Mouse (Mus musculus) MEL (cell line): ENCODE measurements at regions not wholly inside any gene's neighbourhood (a gene's known extent, or its start where the extent isn't known, plus 50 kb on each side); places are given as distances from the start of the nearest gene placed in this dataset.

Source experiments
- DNase-seq: peaks from one replicate; pipeline ENCODE4 v3.0.0; 2011; ENCODE audit warnings: low read depth, low spot score
- H3K27ac ChIP-seq: 2 replicates; pipeline ENCODE4 v1.5.1; 2012; ENCODE audit warnings: low read depth, mild to moderate bottlenecking, control low read depth, low read length, moderate library complexity; ENCODE audit not compliant: control insufficient read depth
- H3K27me3 ChIP-seq, 2 experiments: fragments of 150-350 bp in 1 of 2; sonication (generic) in 1 of 2; 2 replicates each; pipeline ENCODE4 v1.6.1; 2012; ENCODE audit warnings: low read length in 2 of 2, mild to moderate bottlenecking in 2 of 2, improper control_type of control experiment in 1 of 2, moderate library complexity in 1 of 2; ENCODE audit not compliant: insufficient read depth in 2 of 2, control insufficient read depth in 1 of 2
- H3K36me3 ChIP-seq, 2 experiments: 2 replicates each; pipeline ENCODE4 v1.6.1; 2012 to 2014; ENCODE audit warnings: low read length in 2 of 2, improper control_type of control experiment in 1 of 2, inconsistent platforms in 1 of 2, mild to moderate bottlenecking in 1 of 2; ENCODE audit not compliant: insufficient read depth in 2 of 2, control insufficient read depth in 1 of 2
- H3K4me1 ChIP-seq, 2 experiments: fragments of 150-350 bp in 1 of 2; sonication (generic) in 1 of 2; 2 replicates each; pipeline ENCODE4 v1.6.1; 2012; ENCODE audit warnings: low read length in 2 of 2, improper control_type of control experiment in 1 of 2, mild to moderate bottlenecking in 1 of 2; ENCODE audit not compliant: insufficient read depth in 2 of 2, control insufficient read depth in 1 of 2
- H3K4me3 ChIP-seq, 2 experiments: fragments of 150-350 bp in 1 of 2; sonication (generic) in 1 of 2; 2 replicates each; pipeline ENCODE4 v1.5.1; 2012; ENCODE audit warnings: low read depth in 2 of 2, low read length in 2 of 2, mild to moderate bottlenecking in 2 of 2, moderate library complexity in 2 of 2, control low read depth in 1 of 2, improper control_type of control experiment in 1 of 2; ENCODE audit not compliant: control insufficient read depth in 1 of 2, insufficient read depth in 1 of 2
- H3K79me2 ChIP-seq: 2 replicates; pipeline ENCODE4 v1.6.1; 2012; ENCODE audit warnings: mild to moderate bottlenecking, low read length, moderate library complexity; ENCODE audit not compliant: control insufficient read depth, poor library complexity, insufficient read depth
- H3K9ac ChIP-seq: 2 replicates; pipeline ENCODE4 v1.6.1; 2012; ENCODE audit warnings: low read depth, mild to moderate bottlenecking, control low read depth, low read length, moderate library complexity; ENCODE audit not compliant: control insufficient read depth, poor library complexity, severe bottlenecking
- H3K9me3 ChIP-seq: fragments of 150-350 bp; sonication (generic); replicated peaks from 2 replicates; pipeline ENCODE4 v1.6.1; 2012; ENCODE audit warnings: mild to moderate bottlenecking, low read length, improper control_type of control experiment, moderate library complexity; ENCODE audit not compliant: insufficient read depth
- BHLHE40 ChIP-seq: IDR thresholded peaks from 2 replicates; pipeline ENCODE4 v1.6.1; 2012; ENCODE audit warnings: low read depth, mild to moderate bottlenecking, inconsistent platforms, low read length, improper control_type of control experiment, borderline replicate concordance
- CHD1 ChIP-seq: IDR thresholded peaks from 2 replicates; pipeline ENCODE4 v1.6.1; 2012; ENCODE audit warnings: low read depth, mild to moderate bottlenecking, inconsistent platforms, low read length, improper control_type of control experiment
- CTCF ChIP-seq, 3 experiments: IDR thresholded peaks in 2 of 3; conservative IDR thresholded peaks in 1 of 3; 2 replicates each; pipeline ENCODE4 v1.5.1; 2011 to 2012; ENCODE audit warnings: low read length in 3 of 3, low read depth in 2 of 3, mild to moderate bottlenecking in 2 of 3, improper control_type of control experiment in 1 of 3, inconsistent platforms in 1 of 3, mixed read lengths in 1 of 3, moderate library complexity in 1 of 3; ENCODE audit not compliant: control insufficient read depth in 1 of 3, insufficient read depth in 1 of 3, poor library complexity in 1 of 3, severe bottlenecking in 1 of 3
- ELF1 ChIP-seq: IDR thresholded peaks from 2 replicates; pipeline ENCODE4 v1.6.1; 2014; ENCODE audit warnings: low read depth, mild to moderate bottlenecking, inconsistent platforms, low read length, improper control_type of control experiment, moderate library complexity
- ETS1 ChIP-seq: IDR thresholded peaks from 2 replicates; pipeline ENCODE4 v1.6.1; 2012; ENCODE audit warnings: low read depth, mild to moderate bottlenecking, inconsistent platforms, low read length, improper control_type of control experiment, moderate library complexity
- GABPA ChIP-seq: IDR thresholded peaks from 2 replicates; pipeline ENCODE4 v1.6.1; 2012; ENCODE audit warnings: low read depth, mild to moderate bottlenecking, inconsistent platforms, low read length, improper control_type of control experiment, moderate library complexity
- HCFC1 ChIP-seq: IDR thresholded peaks from 2 replicates; pipeline ENCODE4 v1.6.1; 2012; ENCODE audit warnings: low read depth, mild to moderate bottlenecking, inconsistent platforms, low read length, improper control_type of control experiment, moderate library complexity
- KAT2A ChIP-seq: conservative IDR thresholded peaks from 2 replicates; pipeline ENCODE4 v1.6.1; 2012; ENCODE audit warnings: low read depth, low read length, improper control_type of control experiment, inconsistent platforms
- MAFK ChIP-seq: IDR thresholded peaks from 2 replicates; pipeline ENCODE4 v1.6.1; 2011; ENCODE audit warnings: low read depth, mild to moderate bottlenecking, low read length, improper control_type of control experiment, borderline replicate concordance
- NELFE ChIP-seq: IDR thresholded peaks from 2 replicates; pipeline ENCODE4 v1.6.1; 2011; ENCODE audit warnings: low read depth, low read length, improper control_type of control experiment
- NRF1 ChIP-seq: IDR thresholded peaks from 2 replicates; pipeline ENCODE4 v1.6.1; 2014; ENCODE audit warnings: low read depth, mild to moderate bottlenecking, inconsistent platforms, low read length, improper control_type of control experiment, moderate library complexity; ENCODE audit not compliant: poor library complexity, insufficient read depth, severe bottlenecking
- POLR2A ChIP-seq, 2 experiments: IDR thresholded peaks; 2 replicates each; pipeline ENCODE4 v1.6.1; 2011 to 2012; ENCODE audit warnings: low read length in 2 of 2, mild to moderate bottlenecking in 2 of 2, control low read depth in 1 of 2, improper control_type of control experiment in 1 of 2, low read depth in 1 of 2, moderate library complexity in 1 of 2; ENCODE audit not compliant: control insufficient read depth in 1 of 2, insufficient read depth in 1 of 2, poor library complexity in 1 of 2
- POLR2AphosphoS2 ChIP-seq: IDR thresholded peaks from 2 replicates; pipeline ENCODE4 v1.6.1; 2011; ENCODE audit warnings: low read length, improper control_type of control experiment
- RAD21 ChIP-seq: IDR thresholded peaks from 2 replicates; pipeline ENCODE4 v1.6.1; 2011; ENCODE audit warnings: mild to moderate bottlenecking, low read depth, low read length, improper control_type of control experiment
- RCOR1 ChIP-seq: IDR thresholded peaks from 2 replicates; pipeline ENCODE4 v1.6.1; 2012; ENCODE audit warnings: low read depth, mild to moderate bottlenecking, inconsistent platforms, low read length, improper control_type of control experiment
- SIN3A ChIP-seq: IDR thresholded peaks from 2 replicates; pipeline ENCODE4 v1.6.1; 2012; ENCODE audit warnings: low read length, improper control_type of control experiment, inconsistent platforms
- ZC3H11A ChIP-seq: IDR thresholded peaks from 2 replicates; pipeline ENCODE4 v1.6.1; 2012; ENCODE audit warnings: low read depth, mild to moderate bottlenecking, inconsistent platforms, low read length, improper control_type of control experiment
- ZKSCAN1 ChIP-seq: IDR thresholded peaks from 2 replicates; pipeline ENCODE4 v1.6.1; 2012; ENCODE audit warnings: low read depth, mild to moderate bottlenecking, inconsistent platforms, low read length, improper control_type of control experiment, moderate library complexity
- ZMIZ1 ChIP-seq: IDR thresholded peaks from 2 replicates; pipeline ENCODE4 v1.6.1; 2012; ENCODE audit warnings: low read depth, mild to moderate bottlenecking, inconsistent platforms, low read length, improper control_type of control experiment, moderate library complexity
- ZNF384 ChIP-seq: IDR thresholded peaks from 2 replicates; pipeline ENCODE4 v1.6.1; 2012; ENCODE audit warnings: low read depth, mild to moderate bottlenecking, inconsistent platforms, low read length, improper control_type of control experiment

DNA sequence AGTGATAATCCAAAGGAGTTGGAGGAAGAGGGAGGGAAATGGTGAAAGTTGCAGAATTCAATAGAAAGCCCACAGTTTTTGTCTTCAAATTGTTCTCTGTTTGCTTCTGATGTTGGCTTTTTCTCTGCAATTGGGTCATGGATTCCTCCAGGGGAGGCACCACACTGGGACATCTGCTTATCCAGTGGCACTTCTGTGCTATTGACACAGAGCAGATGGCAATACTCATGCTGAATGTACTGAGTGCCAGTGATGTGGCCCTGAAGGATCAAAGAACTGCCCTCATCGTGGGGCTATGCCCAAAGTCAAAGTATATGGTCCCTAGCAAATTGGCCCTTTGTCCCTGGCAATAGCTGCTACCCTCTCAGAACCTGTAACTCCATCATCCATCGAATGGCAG, 918.9 kb upstream of the Fam160b2 start:
- TF ChIP-seq CHD1: no peak
- TF ChIP-seq KAT2A: no peak
- TF ChIP-seq ZC3H11A: no peak
- no peak for TF ChIP-seq RAD21
- no peak for TF ChIP-seq ZNF384
- no peak for TF ChIP-seq HCFC1
- no peak for TF ChIP-seq ZKSCAN1
- TF ChIP-seq RCOR1: no peak
- TF ChIP-seq GABPA: no peak
- no peak for TF ChIP-seq ELF1
- TF ChIP-seq ETS1: no peak
- no peak for TF ChIP-seq BHLHE40
- no peak for TF ChIP-seq POLR2AphosphoS2
- no peak for TF ChIP-seq NRF1
- no peak for TF ChIP-seq NELFE
- Histone ChIP-seq H3K4me1 (no peaks in the 10 kb centered on the region), H3K79me2 (no peaks in the 10 kb centered on the region), H3K9me3 (no peaks in the 10 kb centered on the region), H3K36me3 (no peaks in the 10 kb centered on the region), H3K4me3 (no peak overlapping the region), H3K9ac (no peak overlapping the region), H3K27ac (no peak overlapping the region), H3K27me3 (no peaks in the 10 kb centered on the region)
- DNase-seq: no peak

DNA sequence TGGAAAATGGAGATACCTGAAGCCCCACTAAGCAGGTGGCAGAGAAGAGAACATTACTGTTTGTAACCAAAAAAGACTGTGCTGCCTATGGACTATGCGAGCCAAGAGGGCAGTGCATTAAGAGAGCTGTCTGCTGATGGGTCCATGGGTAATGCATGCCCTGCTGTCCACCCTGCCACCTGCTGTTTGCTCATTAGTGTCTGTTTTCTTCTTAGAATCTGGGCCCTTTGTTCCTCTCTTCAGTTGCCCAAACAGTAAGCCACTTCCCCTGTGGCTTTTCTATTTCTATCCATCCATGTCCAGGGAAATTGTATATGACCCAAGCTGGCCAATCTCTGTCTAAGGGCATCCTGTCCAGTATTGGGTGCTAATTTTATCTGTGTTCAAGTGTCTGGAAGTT, 901.2 kb upstream of the Fam160b2 start:
- H3K9me3 ChIP-seq: no peaks in the 10 kb centered on the region
- no peak for DNase-seq
- no peak for TF ChIP-seq ELF1
- TF ChIP-seq CTCF (IDR thresholded peaks at IDR 0.05 in 2 of 3, conservative IDR thresholded peaks at IDR 0.05 in 1 of 3; ENCODE audit: control insufficient read depth in 1 of 3, insufficient read depth in 1 of 3, low read depth in 2 of 3, low read length in 3 of 3, poor library complexity in 1 of 3, severe bottlenecking in 1 of 3): no peak
- no peak for TF ChIP-seq MAFK
- TF ChIP-seq ZC3H11A: no peak
- no peak for TF ChIP-seq HCFC1
- no peak for TF ChIP-seq CHD1
- TF ChIP-seq RCOR1: no peak
- no peak for TF ChIP-seq GABPA
- no peak for TF ChIP-seq SIN3A
- no peak for TF ChIP-seq ZMIZ1
- no peak for TF ChIP-seq POLR2A (IDR thresholded peaks at IDR 0.05; ENCODE audit: control insufficient read depth in 1 of 2, insufficient read depth in 1 of 2, low read depth in 1 of 2, low read length in 2 of 2, poor library complexity in 1 of 2)
- TF ChIP-seq, all 39 proteins: peak for 0
- Histone ChIP-seq H3K27me3 (no peaks in the 10 kb centered on the region), H3K9ac (no peak overlapping the region), H3K4me3 (no peak overlapping the region), H3K4me1 (no peaks in the 10 kb centered on the region), H3K79me2 (no peaks in the 10 kb centered on the region), H3K27ac (no peak overlapping the region), H3K36me3 (no peaks in the 10 kb centered on the region)
